12 mouse cellular contexts compared by ENCODE assay signal in genomic region chr4:22067678-22068299, GRCm38 (mm10).
A peak's percentile ranks its signal among the peaks of the same experiment; 100 is the strongest.
DNase-seq lines count a peak whose midpoint lies in the region; ATAC-seq lines count a peak whose summit lies in the region.
"Had no signal": no experiment of that assay in that cellular context is flagged by ENCODE, and none has a peak within 500 bp of the region (broad histone marks: within the 10 kb centered on the region; RNA-seq: fewer than 3 reads in every experiment).

No protein-coding gene starts in this region.

- H3K27ac ChIP-seq in hindbrain, embryonic 10.5 days: 0 out of 2 replicates have a peak overlapping the region, but pooled peaks have one; percentile 30
- H3K27ac ChIP-seq in midbrain, embryonic 12.5 days (replicated peaks): peak overlapping the region; percentile 80

- WGBS in hindbrain, embryonic 10.5 days: 76% methylated on average over 14 of the region's 14 CpGs
- 67% methylated on average over 14 of the region's 14 CpGs for WGBS in midbrain, embryonic 12.5 days

- H3K4me1 ChIP-seq in hindbrain, embryonic 10.5 days (replicated peaks): peaks cover 10% of the 10 kb centered on the region
- peaks cover 11% of the 10 kb centered on the region for H3K4me1 ChIP-seq in midbrain, embryonic 12.5 days
- H3K4me1 ChIP-seq: heart, embryonic 12.5 days had no signal

- ATAC-seq in midbrain, embryonic 12.5 days (ENCODE audit: low FRiP score, low read depth): peak; percentile 31

- H3K36me3 ChIP-seq in hindbrain, embryonic 10.5 days: no peaks in the 10 kb centered on the region
- no peaks in the 10 kb centered on the region for H3K36me3 ChIP-seq in midbrain, embryonic 12.5 days
- H3K36me3 ChIP-seq: heart, embryonic 12.5 days had no signal

- H3K9ac ChIP-seq in midbrain, embryonic 12.5 days (replicated peaks): no peak overlapping the region
- H3K9ac ChIP-seq: heart, embryonic 12.5 days had no signal

- peak; percentile 18 for DNase-seq in A20 (ENCODE audit: low read depth, low spot score)
- DNase-seq in brain, adult 2 months (ENCODE audit: low read depth, low spot score): peak; percentile 22
- no peak for DNase-seq in hindbrain, embryonic 10.5 days (ENCODE audit: low spot score)
- no peak for DNase-seq in gastrocnemius, postnatal 10 days
- no peak for DNase-seq in thymus, postnatal 25 days
- no peak for DNase-seq in lung, postnatal 4 days
- DNase-seq: cerebellum, postnatal 25 days; thymus, adult 2 months had no signal

- no peak overlapping the region for H3K4me3 ChIP-seq in hindbrain, embryonic 10.5 days
- no peak overlapping the region for H3K4me3 ChIP-seq in midbrain, embryonic 12.5 days
- H3K4me3 ChIP-seq: heart, embryonic 12.5 days had no signal

- no peaks in the 10 kb centered on the region for H3K9me3 ChIP-seq in hindbrain, embryonic 10.5 days
- H3K9me3 ChIP-seq in midbrain, embryonic 12.5 days: no peaks in the 10 kb centered on the region
- H3K9me3 ChIP-seq: heart, embryonic 12.5 days had no signal

- H3K4me2 ChIP-seq in midbrain, embryonic 12.5 days (replicated peaks): no peak overlapping the region
- H3K4me2 ChIP-seq: heart, embryonic 12.5 days; liver, embryonic 11.5 days had no signal

- no peaks in the 10 kb centered on the region for H3K27me3 ChIP-seq in hindbrain, embryonic 10.5 days (ENCODE audit: insufficient read depth, poor library complexity, severe bottlenecking)
- no peaks in the 10 kb centered on the region for H3K27me3 ChIP-seq in midbrain, embryonic 12.5 days
- H3K27me3 ChIP-seq: CH12.LX; heart, embryonic 12.5 days had no signal

Comparison
In these comparisons a context has a peak if more than half of its experiments do, and no peak if none do; other contexts are left out.
1. DNase-seq: peak in A20 (single experiment) and brain, adult 2 months (single experiment); none in hindbrain, embryonic 10.5 days (single experiment), gastrocnemius, postnatal 10 days (single experiment), thymus, postnatal 25 days (single experiment) and lung, postnatal 4 days (0 of 2).